Mouse (Mus musculus): ENCODE measurements around the gene Gm8439.
"Not testable (repeated sequence)": the region's sequence is repeated elsewhere in the genome, so short reads cannot be mapped to it uniquely, and the experiment has no call there.

Gm8439 gene

GRCm38 (mm10) chr4:120588445-120588844 is at the start of gene Gm8439:
TSS of gene Gm8439 (plus strand) at chr4:120588745.
- no peak for DNase-seq (ENCODE audit: low read depth, low spot score)

- DNase-seq (ENCODE audit: low read depth, low spot score): no peak
These were observed 43.6 kb upstream of the Gm8439 start for GRCm38 (mm10) chr4:120544896-120545295.

GRCm38 (mm10) chr4:120556592-120556991 is 32.0 kb upstream of the Gm8439 start:
- no peak for DNase-seq (ENCODE audit: low read depth, low spot score)

GRCm38 (mm10) chr4:120565726-120566125 is 22.8 kb upstream of the Gm8439 start:
- DNase-seq (ENCODE audit: low read depth, low spot score): no peak

GRCm38 (mm10) chr4:120568005-120568404 is 20.5 kb upstream of the Gm8439 start:
- DNase-seq (ENCODE audit: low read depth, low spot score): no peak

DNA sequence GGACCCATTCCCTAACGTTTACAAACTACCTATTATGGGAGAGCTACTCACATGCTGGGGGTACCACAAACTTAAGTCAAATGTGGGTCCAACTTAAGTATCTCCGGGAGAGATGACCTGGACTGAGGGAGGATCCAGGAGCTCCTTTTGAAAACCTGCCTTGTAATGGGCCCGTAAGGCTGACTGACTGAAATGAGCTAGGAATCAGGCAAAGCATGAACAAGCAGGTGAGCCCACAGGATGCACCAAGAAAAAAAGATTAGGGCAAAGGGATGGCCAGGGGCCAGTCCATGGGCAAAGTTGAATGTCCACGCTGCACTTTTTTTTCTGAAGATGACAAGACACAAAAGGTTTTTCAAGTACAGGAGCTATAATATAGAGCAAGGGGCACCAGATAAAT is 19.5 kb upstream of the Gm8439 start:
- DNase-seq (ENCODE audit: low read depth, low spot score): peak; percentile 18

DNA sequence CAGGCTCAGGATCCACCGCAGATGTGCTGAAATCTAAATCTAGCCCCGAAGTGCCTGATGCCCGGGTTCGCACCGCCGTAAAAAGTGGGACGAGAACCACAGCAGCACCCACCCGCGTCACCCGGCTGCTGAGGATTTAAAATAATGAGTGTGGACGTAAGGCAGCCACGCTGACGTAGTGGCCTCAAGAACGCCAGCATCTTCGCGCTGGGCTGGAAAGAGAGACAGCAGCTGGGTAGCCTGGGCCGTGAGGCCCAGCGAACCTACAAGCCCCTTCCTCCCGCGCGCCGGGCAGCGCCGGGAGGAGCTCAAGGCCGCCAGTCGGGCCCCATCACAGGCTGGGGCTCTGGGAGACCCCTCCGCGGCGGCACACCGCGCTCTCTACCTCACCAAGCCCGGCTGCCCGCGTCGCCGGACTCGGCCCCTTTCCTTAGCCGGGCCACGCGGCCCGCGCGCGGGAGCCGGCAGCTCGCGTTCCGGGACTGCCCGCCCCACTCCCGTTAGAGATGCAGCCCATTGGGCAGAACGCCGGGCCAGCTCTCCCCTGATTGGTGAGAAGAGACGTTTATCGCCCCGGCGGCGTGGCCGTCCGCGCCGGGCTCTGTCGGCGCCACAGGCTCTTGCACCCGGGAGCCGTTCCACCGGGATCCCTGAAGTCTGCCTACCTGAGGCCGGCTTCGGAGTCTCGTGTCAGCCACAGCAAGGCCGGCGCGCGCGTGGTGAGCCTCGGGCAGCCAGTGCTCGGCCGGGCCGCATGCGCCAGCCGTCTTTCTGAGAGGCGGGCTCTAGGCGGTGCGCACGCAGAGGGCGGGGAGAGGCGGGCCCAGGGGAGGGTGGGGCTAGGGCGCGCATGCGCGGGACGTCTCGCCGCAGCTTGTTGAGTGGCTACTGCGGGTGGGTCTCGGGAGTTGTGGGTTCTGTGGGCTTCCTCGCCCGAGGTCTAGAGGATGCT is 18.8 kb upstream of the Gm8439 start, which contains the start of gene Ctps:
Ctps (minus strand) TSS at position 791 of the 952 bp plus-strand sequence.
- DNase-seq (ENCODE audit: low read depth, low spot score): peak; percentile 93

GRCm38 (mm10) chr4:120570438-120571069 is 18.0 kb upstream of the Gm8439 start:
- DNase-seq (ENCODE audit: low read depth, low spot score): peak; percentile 78

DNA sequence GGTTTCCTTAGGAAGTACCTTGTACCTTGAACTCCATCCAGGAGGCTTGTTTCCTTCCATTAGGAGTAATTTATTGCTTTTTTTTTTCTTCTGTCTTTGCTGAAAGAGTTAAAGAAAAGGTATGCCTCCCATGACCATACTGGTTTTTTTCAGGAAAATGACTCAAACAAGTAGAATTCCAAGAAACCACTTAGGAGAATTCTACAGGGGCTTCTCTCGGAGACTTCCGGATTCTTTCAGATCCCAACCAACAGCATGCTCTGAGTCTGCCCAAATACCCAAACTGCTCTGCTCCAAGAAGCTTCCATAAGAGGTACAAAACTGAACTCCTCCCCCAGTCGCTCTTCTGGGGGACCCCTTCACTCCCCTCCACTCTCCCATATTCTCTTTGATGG is 17.5 kb upstream of the Gm8439 start:
- peak; percentile 5 for DNase-seq (ENCODE audit: low read depth, low spot score)

DNA sequence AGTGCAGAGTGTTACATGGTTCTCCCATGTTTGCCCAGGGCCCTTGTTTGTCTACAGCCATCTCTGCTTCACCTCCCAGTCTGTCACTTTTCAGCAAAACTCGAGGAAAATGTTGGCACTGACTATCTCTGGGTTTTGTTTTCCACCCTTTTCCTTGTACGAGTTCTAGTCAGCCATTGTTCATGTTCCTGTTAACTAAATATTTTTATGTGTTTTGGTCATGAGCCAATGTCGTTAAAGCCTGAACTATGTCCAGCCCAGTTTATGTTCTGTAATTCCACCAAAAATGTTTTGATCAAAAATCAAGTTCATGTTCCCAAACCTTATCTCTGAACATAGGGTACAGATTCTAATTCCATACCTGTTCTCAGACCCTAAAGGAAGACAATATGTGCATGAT is 16.9 kb upstream of the Gm8439 start:
- no peak for DNase-seq (ENCODE audit: low read depth, low spot score)

GRCm38 (mm10) chr4:120580894-120581293 is 7.7 kb upstream of the Gm8439 start:
- no peak for DNase-seq (ENCODE audit: low read depth, low spot score)

GRCm38 (mm10) chr4:120581711-120582110 is 6.8 kb upstream of the Gm8439 start:
- DNase-seq (ENCODE audit: low read depth, low spot score): no peak

- no peak for DNase-seq (ENCODE audit: low read depth, low spot score)
These were observed 1.6 kb upstream of the Gm8439 start for GRCm38 (mm10) chr4:120586986-120587385.

DNA sequence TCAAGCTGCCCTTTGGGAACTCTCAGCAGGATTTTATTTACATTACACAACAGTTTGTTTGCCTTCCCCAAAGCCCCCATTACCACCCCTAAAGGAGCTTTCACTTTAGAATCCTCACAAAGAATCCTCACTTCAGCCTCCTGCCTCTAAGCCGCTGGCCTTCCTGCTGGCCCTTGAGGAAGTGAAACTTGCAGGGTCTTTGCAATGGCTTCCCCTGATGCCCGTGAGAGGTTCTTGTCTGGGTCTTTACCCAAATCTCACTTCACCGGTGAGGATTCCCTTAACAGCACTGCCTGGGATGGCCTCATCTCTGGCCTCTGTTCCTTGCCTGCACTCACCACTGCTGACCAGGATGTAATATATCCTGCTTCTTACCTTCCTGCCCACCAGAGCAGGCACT is 525 bp downstream of the Gm8439 start:
- no peak for DNase-seq (ENCODE audit: low read depth, low spot score)

DNA sequence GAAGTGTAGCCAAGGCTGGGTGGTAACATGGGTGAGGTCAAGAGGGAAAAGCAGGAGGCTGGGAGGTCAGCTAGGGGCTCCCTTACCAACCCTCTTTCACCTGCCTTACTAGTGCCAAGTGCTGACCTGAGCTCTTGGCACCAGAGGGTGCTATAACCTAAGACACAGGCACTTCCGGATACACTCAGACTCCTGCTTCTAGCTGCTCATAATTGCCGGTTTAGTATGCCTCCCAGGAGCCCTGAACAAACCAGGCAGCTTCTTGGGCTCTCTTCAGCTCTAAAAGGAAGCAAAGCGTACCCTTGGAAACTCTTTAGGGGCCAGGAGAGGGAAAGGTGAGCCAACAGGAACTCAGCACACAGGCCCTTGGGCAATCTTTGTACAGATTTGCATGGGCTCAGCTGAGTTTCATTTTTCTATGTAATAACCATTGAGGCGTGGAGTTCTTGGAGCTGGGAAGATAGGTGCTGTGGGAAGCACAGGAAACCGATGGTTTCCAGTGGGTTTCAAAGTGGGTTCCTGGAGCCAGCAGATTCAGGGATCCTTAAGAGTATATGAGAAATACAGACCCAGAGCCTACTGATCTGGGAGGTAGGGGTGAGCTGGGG is 1.4 kb downstream of the Gm8439 start:
- peak; percentile 53 for DNase-seq (ENCODE audit: low read depth, low spot score)

DNA sequence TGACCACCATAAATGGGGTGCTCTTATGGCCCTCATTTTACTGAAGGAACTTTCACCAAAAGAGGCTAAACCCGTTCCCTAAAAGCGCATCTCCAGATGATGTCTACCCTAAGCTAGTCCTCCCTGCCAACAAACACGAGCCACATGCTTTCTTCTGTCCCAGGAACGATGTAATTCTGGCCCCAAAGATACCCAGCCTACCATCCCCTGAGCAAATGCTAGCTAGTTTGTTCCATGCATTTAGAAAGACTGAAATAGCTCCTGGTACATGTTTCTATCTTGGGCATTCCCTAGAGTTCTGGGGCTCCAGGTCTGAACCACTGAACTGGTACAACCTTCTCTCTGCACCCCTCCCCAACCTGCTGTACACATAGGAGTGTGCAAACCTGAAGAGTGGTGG is 2.4 kb downstream of the Gm8439 start:
- DNase-seq (ENCODE audit: low read depth, low spot score): no peak

DNA sequence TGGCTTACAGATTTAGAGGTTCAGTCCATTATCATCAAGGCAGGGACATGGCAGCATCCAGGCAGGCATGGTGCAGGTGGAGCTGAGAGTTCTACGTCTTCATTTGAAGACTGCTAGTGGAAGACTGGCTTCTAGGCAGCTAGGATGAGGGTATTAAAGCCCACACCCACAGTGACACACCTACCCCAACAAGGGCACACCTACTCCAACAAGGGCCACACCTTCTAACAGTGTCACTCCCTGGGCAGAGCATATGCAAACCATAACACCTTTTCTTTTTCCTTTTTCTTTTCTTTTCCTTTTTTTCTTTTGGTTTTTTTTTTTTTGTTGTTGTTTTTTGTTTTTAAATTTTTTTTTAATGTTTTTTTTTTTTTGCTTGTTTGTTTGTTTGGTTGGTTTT is 7.7 kb downstream of the Gm8439 start:
- DNase-seq (ENCODE audit: low read depth, low spot score): not testable (repeated sequence)

- DNase-seq (ENCODE audit: low read depth, low spot score): no peak
These were observed 10.4 kb downstream of the Gm8439 start for GRCm38 (mm10) chr4:120598922-120599321.

DNA sequence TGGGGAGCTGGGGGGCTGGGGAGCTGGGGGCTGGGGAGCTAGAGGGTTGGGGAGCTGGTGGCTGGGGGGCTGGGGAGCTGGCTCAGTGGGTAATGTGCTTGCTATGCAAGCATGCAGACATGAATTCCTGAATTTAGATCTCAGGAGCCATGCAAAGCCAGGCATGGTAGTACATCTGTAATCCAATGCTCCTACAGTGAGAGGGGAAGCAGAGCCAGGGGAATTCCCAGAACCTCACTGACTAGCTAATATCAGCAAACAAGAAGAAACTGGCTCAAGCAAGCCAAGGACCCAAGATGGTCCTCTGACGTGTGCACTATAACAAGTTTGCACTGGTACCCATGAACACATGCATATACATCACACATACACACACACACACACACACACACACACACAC is 13.2 kb downstream of the Gm8439 start:
- DNase-seq (ENCODE audit: low read depth, low spot score): no peak

GRCm38 (mm10) chr4:120602669-120603068 is 14.1 kb downstream of the Gm8439 start:
- no peak for DNase-seq (ENCODE audit: low read depth, low spot score)

DNA sequence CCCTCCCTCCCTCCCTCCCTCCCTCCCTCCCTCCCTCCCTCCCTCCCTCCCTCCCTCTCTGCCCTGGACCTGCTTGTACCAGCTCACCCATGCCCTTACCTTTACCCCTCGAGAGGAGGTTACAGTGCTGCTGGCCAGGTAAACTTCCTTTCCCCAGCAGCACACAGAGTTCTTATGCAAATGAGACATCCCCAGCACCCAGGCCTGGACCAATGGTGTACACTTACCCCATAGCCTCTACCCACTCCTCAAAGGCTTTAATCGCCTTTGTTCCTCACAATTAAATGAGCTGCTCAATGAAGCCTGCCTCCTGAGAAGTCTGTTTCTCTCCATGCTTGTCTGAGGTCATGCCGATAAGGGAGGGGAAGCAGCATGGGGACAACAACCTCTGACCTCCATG is 18.4 kb downstream of the Gm8439 start:
- DNase-seq (ENCODE audit: low read depth, low spot score): no peak

- DNase-seq (ENCODE audit: low read depth, low spot score): peak; percentile 37
These were observed 22.5 kb downstream of the Gm8439 start for GRCm38 (mm10) chr4:120611005-120611404.
